Mouse (Mus musculus): ENCODE measurements around the gene Wdr91. TPM values are rescaled to one million over a fixed set of nuclear protein-coding genes. Genes with fewer than 3 reads are reported as not detected.

The Wdr91 gene
- polyA plus RNA-seq, 1 experiment from 2014 or later, result 10.3 TPM

GRCm38 (mm10) chr6:34903441-34903840 is 7.2 kb downstream of the Wdr91 start:
- WGBS, result 77% methylated on average over 5 of the region's 5 CpGs
- H3K27me3 ChIP-seq (ENCODE audit: control insufficient read depth, insufficient read depth, low read length), result no peaks in the 10 kb centered on the region
- no peaks in the 10 kb centered on the region for H3K9me3 ChIP-seq (ENCODE audit: control insufficient read depth, low read length)
- H3K4me2 ChIP-seq (ENCODE audit: low read depth, severe bottlenecking), result no peak overlapping the region
- peaks cover 2% of the 10 kb centered on the region for H3K36me3 ChIP-seq (ENCODE audit: control insufficient read depth, insufficient read depth, low read length)
- H3K9ac ChIP-seq (ENCODE audit: low read length), result no peak overlapping the region
- H3K4me1 ChIP-seq (ENCODE audit: control insufficient read depth, insufficient read depth, low read length), result no peaks in the 10 kb centered on the region
- no peak for DNase-seq (ENCODE audit: low spot score)
- no peak for ATAC-seq (ENCODE audit: insufficient number of reproducible peaks, low FRiP score, low TSS enrichment, low read depth)
- H3K4me3 ChIP-seq (ENCODE audit: low read depth, low read length), result no peak overlapping the region
- no peak overlapping the region for H3K27ac ChIP-seq (replicated peaks; ENCODE audit: low read depth, low read length)

DNA sequence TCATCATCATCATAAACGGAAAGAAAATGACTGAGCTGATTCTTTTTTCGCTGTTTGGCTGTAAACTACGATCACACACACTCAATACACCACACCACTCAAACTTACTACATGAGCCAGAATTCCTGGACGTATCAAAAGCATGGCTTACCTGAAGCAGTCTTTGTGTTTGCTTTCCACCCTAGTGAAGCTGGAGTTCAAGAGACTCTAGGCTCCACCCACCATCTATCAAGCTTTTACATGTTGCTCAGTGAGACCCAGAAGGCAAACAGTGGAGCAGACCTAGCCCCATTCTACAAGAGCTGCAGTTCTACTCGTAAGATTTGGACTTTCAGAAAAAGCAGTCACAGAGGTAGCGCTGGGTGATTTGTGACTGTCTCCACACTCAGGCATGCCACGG is 8.1 kb downstream of the Wdr91 start:
- Histone ChIP-seq H3K27me3 (ENCODE audit: control insufficient read depth, insufficient read depth, low read length) (no peaks in the 10 kb centered on the region), H3K4me3 (ENCODE audit: low read depth, low read length) (no peak overlapping the region), H3K9me3 (ENCODE audit: control insufficient read depth, low read length) (no peaks in the 10 kb centered on the region), H3K9ac (ENCODE audit: low read length) (no peak overlapping the region), H3K36me3 (ENCODE audit: control insufficient read depth, insufficient read depth, low read length) (peaks cover 2% of the 10 kb centered on the region), H3K27ac (replicated peaks; ENCODE audit: low read depth, low read length) (no peak overlapping the region), H3K4me2 (ENCODE audit: low read depth, severe bottlenecking) (no peak overlapping the region), H3K4me1 (ENCODE audit: control insufficient read depth, insufficient read depth, low read length) (no peaks in the 10 kb centered on the region)
- ATAC-seq (ENCODE audit: insufficient number of reproducible peaks, low FRiP score, low TSS enrichment, low read depth) (no peak), DNase-seq (ENCODE audit: low spot score) (no peak)
- 91% methylated on average over 7 of the region's 7 CpGs for WGBS

DNA sequence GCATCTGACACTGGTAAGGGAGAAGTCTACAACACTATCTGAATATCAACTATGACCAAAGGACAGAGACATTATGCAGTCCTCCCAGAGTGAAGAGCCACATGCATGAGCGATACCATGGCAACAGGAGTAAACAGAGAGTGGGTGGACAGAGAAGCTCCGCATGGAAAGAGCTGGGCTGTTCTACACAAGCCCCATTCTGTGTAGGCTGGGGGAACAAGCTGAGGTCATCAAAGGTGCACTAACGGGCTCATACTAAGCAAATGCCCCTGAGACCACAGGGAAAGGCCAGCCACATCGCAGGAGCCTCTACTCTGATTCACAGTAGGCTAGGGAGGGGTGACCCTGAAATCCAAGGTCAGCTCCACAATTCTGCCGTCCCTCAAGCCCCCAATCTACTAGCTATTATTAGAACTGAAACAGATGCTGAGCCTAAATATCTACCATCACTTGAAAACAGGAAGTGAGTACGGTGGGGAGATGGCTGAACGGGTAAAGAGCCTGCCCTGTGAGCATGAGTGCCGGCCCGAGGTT is 8.7 kb downstream of the Wdr91 start:
- ATAC-seq (ENCODE audit: insufficient number of reproducible peaks, low FRiP score, low TSS enrichment, low read depth) (no peak), DNase-seq (ENCODE audit: low spot score) (no peak)
- Histone ChIP-seq H3K36me3 (ENCODE audit: control insufficient read depth, insufficient read depth, low read length) (peaks cover 2% of the 10 kb centered on the region), H3K4me1 (ENCODE audit: control insufficient read depth, insufficient read depth, low read length) (no peaks in the 10 kb centered on the region), H3K9me3 (ENCODE audit: control insufficient read depth, low read length) (no peaks in the 10 kb centered on the region), H3K27me3 (ENCODE audit: control insufficient read depth, insufficient read depth, low read length) (no peaks in the 10 kb centered on the region), H3K27ac (replicated peaks; ENCODE audit: low read depth, low read length) (no peak overlapping the region), H3K9ac (ENCODE audit: low read length) (no peak overlapping the region), H3K4me2 (ENCODE audit: low read depth, severe bottlenecking) (no peak overlapping the region), H3K4me3 (ENCODE audit: low read depth, low read length) (no peak overlapping the region)
- 86% methylated on average over 9 of the region's 9 CpGs for WGBS

GRCm38 (mm10) chr6:34900990-34901389 is 9.7 kb downstream of the Wdr91 start:
- Histone ChIP-seq H3K27me3 (ENCODE audit: control insufficient read depth, insufficient read depth, low read length) (no peaks in the 10 kb centered on the region), H3K4me2 (ENCODE audit: low read depth, severe bottlenecking) (no peak overlapping the region), H3K4me3 (ENCODE audit: low read depth, low read length) (no peak overlapping the region), H3K4me1 (ENCODE audit: control insufficient read depth, insufficient read depth, low read length) (no peaks in the 10 kb centered on the region), H3K9me3 (ENCODE audit: control insufficient read depth, low read length) (no peaks in the 10 kb centered on the region), H3K36me3 (ENCODE audit: control insufficient read depth, insufficient read depth, low read length) (peaks cover 5% of the 10 kb centered on the region), H3K27ac (replicated peaks; ENCODE audit: low read depth, low read length) (no peak overlapping the region), H3K9ac (ENCODE audit: low read length) (no peak overlapping the region)
- ATAC-seq (ENCODE audit: insufficient number of reproducible peaks, low FRiP score, low TSS enrichment, low read depth) (no peak), DNase-seq (ENCODE audit: low spot score) (no peak)
- 58% methylated on average over 2 of the region's 2 CpGs for WGBS

DNA sequence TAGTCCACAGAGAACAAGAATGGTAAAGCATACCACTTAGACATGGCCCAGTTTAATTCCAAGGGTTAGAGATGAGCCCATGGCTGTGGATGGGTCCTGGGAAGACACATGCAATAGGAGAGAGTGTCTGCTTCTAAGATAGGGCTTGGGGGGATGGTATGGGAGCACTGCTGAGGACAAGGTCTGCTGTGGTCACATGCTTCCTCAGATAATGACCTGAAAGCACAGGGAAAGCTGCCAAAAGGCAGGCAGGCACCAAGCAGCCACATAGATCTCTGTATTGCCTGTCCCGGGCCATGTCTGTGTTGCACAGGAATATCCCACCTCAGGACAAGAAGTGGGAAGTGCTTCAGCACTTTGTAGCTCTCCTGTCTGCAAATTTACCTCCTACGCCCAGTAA is 11.5 kb downstream of the Wdr91 start:
- Histone ChIP-seq H3K4me3 (ENCODE audit: low read depth, low read length) (no peak overlapping the region), H3K27me3 (ENCODE audit: control insufficient read depth, insufficient read depth, low read length) (no peaks in the 10 kb centered on the region), H3K27ac (replicated peaks; ENCODE audit: low read depth, low read length) (no peak overlapping the region), H3K9me3 (ENCODE audit: control insufficient read depth, low read length) (no peaks in the 10 kb centered on the region), H3K4me2 (ENCODE audit: low read depth, severe bottlenecking) (no peak overlapping the region), H3K36me3 (ENCODE audit: control insufficient read depth, insufficient read depth, low read length) (peaks cover 6% of the 10 kb centered on the region; the same call in 1 of the 2 replicates), H3K4me1 (ENCODE audit: control insufficient read depth, insufficient read depth, low read length) (no peaks in the 10 kb centered on the region), H3K9ac (ENCODE audit: low read length) (no peak overlapping the region)
- DNase-seq (ENCODE audit: low spot score) (no peak), ATAC-seq (ENCODE audit: insufficient number of reproducible peaks, low FRiP score, low TSS enrichment, low read depth) (no peak)
- 84% methylated on average over 2 of the region's 2 CpGs for WGBS

- H3K9ac ChIP-seq (ENCODE audit: low read length), result no peak overlapping the region
- H3K4me3 ChIP-seq (ENCODE audit: low read depth, low read length), result no peak overlapping the region
- H3K9me3 ChIP-seq (ENCODE audit: control insufficient read depth, low read length), result no peaks in the 10 kb centered on the region
- no peak for DNase-seq (ENCODE audit: low spot score)
- WGBS, result 58% methylated on average over 16 of the region's 16 CpGs
- H3K36me3 ChIP-seq (ENCODE audit: control insufficient read depth, insufficient read depth, low read length), result peaks cover 12% of the 10 kb centered on the region
- H3K4me1 ChIP-seq (ENCODE audit: control insufficient read depth, insufficient read depth, low read length), result no peaks in the 10 kb centered on the region
- no peaks in the 10 kb centered on the region for H3K27me3 ChIP-seq (ENCODE audit: control insufficient read depth, insufficient read depth, low read length)
- H3K27ac ChIP-seq (replicated peaks; ENCODE audit: low read depth, low read length), result no peak overlapping the region
- ATAC-seq (ENCODE audit: insufficient number of reproducible peaks, low FRiP score, low TSS enrichment, low read depth), result no peak; the same call in 1 of the 2 replicates
- no peak overlapping the region for H3K4me2 ChIP-seq (ENCODE audit: low read depth, severe bottlenecking)
Observed at GRCm38 (mm10) chr6:34896168-34896780, 14.4 kb downstream of the Wdr91 start.

GRCm38 (mm10) chr6:34895569-34895968 is 15.1 kb downstream of the Wdr91 start:
- H3K27me3 ChIP-seq (ENCODE audit: control insufficient read depth, insufficient read depth, low read length), result no peaks in the 10 kb centered on the region
- no peak overlapping the region for H3K9ac ChIP-seq (ENCODE audit: low read length)
- H3K4me3 ChIP-seq (ENCODE audit: low read depth, low read length), result no peak overlapping the region
- H3K27ac ChIP-seq (replicated peaks; ENCODE audit: low read depth, low read length), result no peak overlapping the region
- H3K4me2 ChIP-seq (ENCODE audit: low read depth, severe bottlenecking), result no peak overlapping the region
- 85% methylated on average over 7 of the region's 7 CpGs for WGBS
- no peaks in the 10 kb centered on the region for H3K4me1 ChIP-seq (ENCODE audit: control insufficient read depth, insufficient read depth, low read length)
- no peak for ATAC-seq (ENCODE audit: insufficient number of reproducible peaks, low FRiP score, low TSS enrichment, low read depth)
- H3K36me3 ChIP-seq (ENCODE audit: control insufficient read depth, insufficient read depth, low read length), result peaks cover 14% of the 10 kb centered on the region
- no peak for DNase-seq (ENCODE audit: low spot score)
- H3K9me3 ChIP-seq (ENCODE audit: control insufficient read depth, low read length), result no peaks in the 10 kb centered on the region

- Histone ChIP-seq H3K27ac (replicated peaks; ENCODE audit: low read depth, low read length) (no peak overlapping the region), H3K27me3 (ENCODE audit: control insufficient read depth, insufficient read depth, low read length) (no peaks in the 10 kb centered on the region), H3K9ac (ENCODE audit: low read length) (no peak overlapping the region), H3K9me3 (ENCODE audit: control insufficient read depth, low read length) (no peaks in the 10 kb centered on the region), H3K4me2 (ENCODE audit: low read depth, severe bottlenecking) (no peak overlapping the region), H3K36me3 (ENCODE audit: control insufficient read depth, insufficient read depth, low read length) (peaks cover 12% of the 10 kb centered on the region), H3K4me3 (ENCODE audit: low read depth, low read length) (no peak overlapping the region), H3K4me1 (ENCODE audit: control insufficient read depth, insufficient read depth, low read length) (no peaks in the 10 kb centered on the region)
- ATAC-seq (ENCODE audit: insufficient number of reproducible peaks, low FRiP score, low TSS enrichment, low read depth) (no peak), DNase-seq (ENCODE audit: low spot score) (no peak)
- 74% methylated on average over 4 of the region's 4 CpGs for WGBS
Observed at GRCm38 (mm10) chr6:34889185-34889584, 21.5 kb downstream of the Wdr91 start.
